Mouse (Mus musculus) bone marrow, adult 2 months (tissue): ENCODE results near the gene Olfr113. TPM values are rescaled to one million over a fixed set of nuclear protein-coding genes. Genes with fewer than 3 reads are reported as not detected.
"Not testable (repeated sequence)": the region's sequence is repeated elsewhere in the genome, so short reads cannot be mapped to it uniquely, and the experiment has no call there.

Source experiments
- H3K27ac ChIP-seq: fragments of 200-500 bp; 2 replicates; pipeline ENCODE4 v1.5.1; 2012; ENCODE audit warnings: low read depth, mild to moderate bottlenecking, control low read depth, inconsistent platforms, low read length; ENCODE audit not compliant: control insufficient read depth, poor library complexity, insufficient read depth
- H3K4me1 ChIP-seq: fragments of 200-500 bp; 2 replicates; pipeline ENCODE4 v1.6.1; 2011; ENCODE audit warnings: low read length; ENCODE audit not compliant: control insufficient read depth, insufficient read depth
- H3K4me3 ChIP-seq: fragments of 200-500 bp; replicated peaks from 2 replicates; pipeline ENCODE3; 2011; ENCODE audit warnings: mild to moderate bottlenecking, low read depth, low read length, control low read depth; ENCODE audit not compliant: control insufficient read depth
- CTCF ChIP-seq: fragments of 200-500 bp; IDR thresholded peaks from 2 replicates; pipeline ENCODE4 v1.5.1; 2011; ENCODE audit warnings: low read length, control low read depth; ENCODE audit not compliant: control insufficient read depth, insufficient read depth
- POLR2A ChIP-seq: fragments of 200-500 bp; IDR thresholded peaks from 2 replicates; pipeline ENCODE4 v1.6.1; 2011; ENCODE audit warnings: low read depth, mild to moderate bottlenecking, control low read depth, low read length, borderline replicate concordance; ENCODE audit not compliant: control insufficient read depth
- WGBS: fragments of 180-500 bp; shearing (Covaris S2); methylation state at CpG from one replicate; pipeline ENCODE4 v1.1.7; 2018; 5-methylcytosine and 5-hydroxymethylcytosine counted together
- polyA plus RNA-seq: library from polyadenylated mRNA; stranded (reverse); fragments of >200 nt; gene quantifications from 2 replicates; pipeline ENCODE4 v1.2.4, GENCODE M21; 2011; ENCODE audit warnings: low replicate concordance; ENCODE audit not compliant: missing spikeins, insufficient read depth, insufficient read length

The Olfr113 gene
- polyA plus RNA-seq = not detected in 2 replicates

GRCm38 (mm10) chr17:37577563-37577962, at the start of gene Olfr113:
Gene Olfr113 (minus strand): TSS chr17:37577663.
- no peak within 1 kb of the TSS for H3K27ac ChIP-seq
- TF ChIP-seq POLR2A (no peak), CTCF (no peak)
- H3K4me3 ChIP-seq = no peak within 1 kb of the TSS
- no peaks in the 10 kb centered on the region for H3K4me1 ChIP-seq

- Histone ChIP-seq H3K27ac (no peak within 1 kb of the TSS), H3K4me3 (no peak within 1 kb of the TSS), H3K4me1 (no peaks in the 10 kb centered on the region)
- WGBS = 66% methylated on average over 2 of the region's 2 CpGs
- TF ChIP-seq CTCF = no peak
- TF ChIP-seq POLR2A = no peak
These were observed 49.5 kb upstream of the Olfr113 start, which contains the start of the genes Olfr115 and Olfr116 for GRCm38 (mm10) chr17:37627009-37627408. Gene Olfr115 (minus strand): TSS chr17:37627109. Gene Olfr116 (minus strand): TSS chr17:37627199.

GRCm38 (mm10) chr17:37592643-37593042, 15.2 kb upstream of the Olfr113 start, which contains the start of gene Olfr114:
Gene Olfr114 (minus strand): TSS chr17:37592743.
- Histone ChIP-seq H3K4me3 (no peak within 1 kb of the TSS), H3K4me1 (no peaks in the 10 kb centered on the region), H3K27ac (no peak within 1 kb of the TSS)
- TF ChIP-seq CTCF (no peak), POLR2A (no peak)

GRCm38 (mm10) chr17:37569351-37569750, 8.1 kb downstream of the Olfr113 start, which contains the start of gene Olfr112:
Gene Olfr112 (minus strand): TSS chr17:37569451.
- no peaks in the 10 kb centered on the region for H3K4me1 ChIP-seq
- H3K4me3 ChIP-seq = no peak within 1 kb of the TSS
- no peak for TF ChIP-seq CTCF
- TF ChIP-seq POLR2A = no peak
- no peak within 1 kb of the TSS for H3K27ac ChIP-seq

- H3K27ac ChIP-seq = no peak overlapping the region
- TF ChIP-seq POLR2A = no peak
- no peak for TF ChIP-seq CTCF
- H3K4me3 ChIP-seq = no peak overlapping the region
- no peaks in the 10 kb centered on the region for H3K4me1 ChIP-seq
- WGBS = 57% methylated on average over 1 of the region's 1 CpGs
These were observed 18.4 kb downstream of the Olfr113 start for GRCm38 (mm10) chr17:37558913-37559615.

- WGBS = 63% methylated on average over 3 of the region's 3 CpGs
- no peak for TF ChIP-seq POLR2A
- no peak for TF ChIP-seq CTCF
- no peak overlapping the region for H3K27ac ChIP-seq
- H3K4me1 ChIP-seq = no peaks in the 10 kb centered on the region
- no peak overlapping the region for H3K4me3 ChIP-seq
These were observed 33.5 kb downstream of the Olfr113 start for GRCm38 (mm10) chr17:37543800-37544435.

DNA sequence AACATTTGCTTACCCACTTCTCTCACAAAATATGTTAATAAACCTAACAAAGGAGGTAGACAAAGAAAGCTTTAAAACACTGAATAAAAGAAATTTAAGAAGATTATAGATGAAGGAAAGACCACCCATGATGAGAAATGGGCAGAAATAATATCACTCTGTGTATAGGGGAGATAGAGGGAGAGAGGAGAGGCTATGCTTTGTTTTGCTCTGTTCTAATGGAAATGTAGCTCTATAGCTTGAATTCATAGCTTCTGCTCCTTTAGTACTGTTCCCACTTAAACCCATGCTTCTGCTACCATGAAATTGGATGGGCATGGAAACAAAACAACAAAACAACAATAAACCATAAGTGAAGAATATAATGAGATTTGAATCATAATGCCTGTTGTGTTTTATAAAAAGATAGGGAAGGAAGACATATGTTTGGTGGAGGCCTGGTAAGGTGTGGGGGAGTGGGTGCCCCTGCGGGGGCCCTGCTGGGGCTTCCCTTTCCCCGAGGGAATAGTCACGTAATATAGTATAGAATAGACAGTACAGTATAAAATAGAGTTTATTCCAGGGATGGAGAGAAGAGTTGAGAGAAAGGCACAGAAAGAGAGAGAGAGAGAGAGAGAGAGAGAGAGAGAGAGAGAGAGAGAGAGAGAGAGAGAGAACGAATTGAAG, 35.9 kb downstream of the Olfr113 start:
- H3K4me1 ChIP-seq = no peaks in the 10 kb centered on the region
- 80% methylated on average over 4 of the region's 4 CpGs for WGBS
- H3K27ac ChIP-seq = no peak overlapping the region
- no peak for TF ChIP-seq CTCF
- no peak for TF ChIP-seq POLR2A
- H3K4me3 ChIP-seq = no peak overlapping the region

DNA sequence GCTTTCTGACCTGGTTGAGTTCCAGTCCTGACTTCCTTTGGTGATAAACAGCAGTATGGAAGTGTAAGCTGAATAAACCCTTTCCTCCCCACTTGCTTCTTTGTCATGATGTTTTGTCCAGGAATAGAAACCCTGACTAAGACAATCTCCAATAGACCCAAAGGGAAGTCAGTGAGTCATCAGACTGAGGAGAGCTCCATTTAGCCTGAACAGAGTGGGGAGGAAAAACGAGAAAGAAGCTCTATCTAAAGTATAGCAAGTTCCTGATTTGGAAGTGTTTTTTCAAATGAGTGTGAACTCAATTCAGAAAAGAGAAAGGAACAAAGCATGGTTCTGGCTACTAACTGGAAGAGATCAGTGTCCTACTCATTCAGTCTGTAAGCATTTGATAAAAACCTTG, 39.0 kb downstream of the Olfr113 start:
- 8% methylated on average over 1 of the region's 1 CpGs for WGBS
- not testable (repeated sequence) for H3K4me1 ChIP-seq, H3K27ac ChIP-seq, H3K4me3 ChIP-seq
